23 mouse cellular contexts compared by ENCODE assay signal in the genomic region with DNA sequence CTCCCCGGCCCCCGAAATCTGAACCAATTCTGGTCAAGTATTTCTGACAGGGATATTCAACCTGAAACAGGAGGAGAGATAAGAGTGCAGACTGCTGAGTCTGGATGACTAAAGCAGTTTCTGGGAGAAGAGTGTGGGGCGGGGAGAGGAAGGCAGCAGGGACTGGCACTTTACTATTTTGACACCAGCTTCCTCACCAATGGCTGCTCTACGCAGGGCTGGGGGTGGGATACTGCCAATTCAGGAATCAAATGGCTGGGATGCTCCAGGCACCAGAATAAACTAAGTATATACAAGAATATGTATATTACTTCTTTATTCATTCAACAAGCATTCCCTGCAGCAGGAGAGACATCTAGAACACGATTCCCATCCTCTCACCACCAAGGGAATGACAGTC. TPM values are rescaled to one million over a fixed set of nuclear protein-coding genes. Genes with fewer than 3 reads are reported as not detected.
A peak's percentile ranks its signal among the peaks of the same experiment; 100 is the strongest.
DNase-seq lines count a peak whose midpoint lies in the region; ATAC-seq and TF ChIP-seq lines count a peak whose summit lies in the region.
"Had no signal": no experiment of that assay in that cellular context is flagged by ENCODE, and none has a peak within 500 bp of the region (broad histone marks: within the 10 kb centered on the region; RNA-seq: fewer than 3 reads in every experiment).

No protein-coding gene starts in this region.

- no peak for DNase-seq in hindbrain, embryonic 10.5 days (ENCODE audit: low spot score)
- no peak for DNase-seq in hindbrain, embryonic 11.5 days (ENCODE audit: low spot score)
- DNase-seq in right cerebral cortex, adult 18-20 months, result peak; percentile 51
- DNase-seq in right cerebral cortex, postnatal 4 days, result no peak
- no peak for DNase-seq in midbrain, postnatal 0 days (ENCODE audit: low spot score)
- no peak for DNase-seq in testis, postnatal 10 days (ENCODE audit: low spot score)
- DNase-seq in stomach, postnatal 0 days (ENCODE audit: low spot score), result no peak
- DNase-seq: adrenal gland, postnatal 36 days; cerebellum, adult 2 months; gastrocnemius, postnatal 10 days; heart, adult 18-20 months; heart, postnatal 4 days; lung, adult 2 months; retina, postnatal 1 day; thymus, postnatal 14 days had no signal

- TF ChIP-seq EP300 in stomach, postnatal 0 days (optimal IDR thresholded peaks at IDR 0.05), result no peak

- peaks cover 48% of the 10 kb centered on the region for H3K4me1 ChIP-seq in hindbrain, embryonic 10.5 days (replicated peaks)
- peaks cover 24% of the 10 kb centered on the region for H3K4me1 ChIP-seq in hindbrain, embryonic 11.5 days (replicated peaks; ENCODE audit: control insufficient read depth, insufficient read depth, low read length)
- peaks cover 31% of the 10 kb centered on the region for H3K4me1 ChIP-seq in forebrain, embryonic 16.5 days (replicated peaks; ENCODE audit: control insufficient read depth, insufficient read depth, low read length)
- peaks cover 22% of the 10 kb centered on the region for H3K4me1 ChIP-seq in midbrain, postnatal 0 days (ENCODE audit: insufficient read depth, low read length)
- H3K4me1 ChIP-seq in stomach, postnatal 0 days (replicated peaks; ENCODE audit: control insufficient read depth, insufficient read depth), result no peaks in the 10 kb centered on the region
- H3K4me1 ChIP-seq: liver, embryonic 12.5 days; stomach, embryonic 15.5 days had no signal

- no peak overlapping the region for H3K4me3 ChIP-seq in hindbrain, embryonic 10.5 days
- H3K4me3 ChIP-seq in hindbrain, embryonic 11.5 days (ENCODE audit: low read depth, low read length), result no peak overlapping the region
- H3K4me3 ChIP-seq in forebrain, embryonic 16.5 days (replicated peaks; ENCODE audit: low read length), result no peak overlapping the region
- H3K4me3 ChIP-seq in midbrain, postnatal 0 days (ENCODE audit: low read depth, low read length), result no peak overlapping the region
- no peak overlapping the region for H3K4me3 ChIP-seq in stomach, postnatal 0 days (ENCODE audit: low read depth, low read length)
- H3K4me3 ChIP-seq: heart, embryonic 15.5 days; kidney, embryonic 15.5 days; limb, embryonic 12.5 days; liver, embryonic 12.5 days; stomach, embryonic 15.5 days had no signal

- 89% methylated on average over 5 of the region's 5 CpGs for WGBS in hindbrain, embryonic 10.5 days
- WGBS in hindbrain, embryonic 11.5 days, result 88% methylated on average over 5 of the region's 5 CpGs
- WGBS in forebrain, embryonic 16.5 days, result 68% methylated on average over 5 of the region's 5 CpGs
- WGBS in midbrain, postnatal 0 days, result 80% methylated on average over 5 of the region's 5 CpGs
- WGBS in stomach, postnatal 0 days, result 91% methylated on average over 5 of the region's 5 CpGs

- peaks cover 44% of the 10 kb centered on the region for H3K36me3 ChIP-seq in hindbrain, embryonic 10.5 days
- no peaks in the 10 kb centered on the region for H3K36me3 ChIP-seq in hindbrain, embryonic 11.5 days (ENCODE audit: control insufficient read depth, insufficient read depth, low read length)
- H3K36me3 ChIP-seq in forebrain, embryonic 16.5 days (ENCODE audit: control insufficient read depth, insufficient read depth), result 0 out of 2 replicates have a peak, but pooled peaks cover 2% of the 10 kb centered on the region
- 0 out of 2 replicates have a peak, but pooled peaks cover under 1% of the 10 kb centered on the region for H3K36me3 ChIP-seq in midbrain, postnatal 0 days (ENCODE audit: insufficient read depth, low read length)
- H3K36me3 ChIP-seq in stomach, postnatal 0 days (ENCODE audit: control insufficient read depth, insufficient read depth, low read length), result no peaks in the 10 kb centered on the region; the same call in 1 of the 2 replicates
- H3K36me3 ChIP-seq: heart, embryonic 15.5 days; limb, embryonic 12.5 days; stomach, embryonic 15.5 days had no signal

- no peak overlapping the region for H3K4me2 ChIP-seq in hindbrain, embryonic 11.5 days (replicated peaks; ENCODE audit: low read depth, low read length)
- H3K4me2 ChIP-seq in forebrain, embryonic 16.5 days (ENCODE audit: low read length), result no peak overlapping the region
- no peak overlapping the region for H3K4me2 ChIP-seq in midbrain, postnatal 0 days (ENCODE audit: low read depth, low read length, poor library complexity, severe bottlenecking)
- H3K4me2 ChIP-seq in stomach, postnatal 0 days (replicated peaks; ENCODE audit: low read depth), result no peak overlapping the region
- H3K4me2 ChIP-seq: heart, embryonic 15.5 days; kidney, embryonic 15.5 days; liver, embryonic 12.5 days; stomach, embryonic 15.5 days had no signal

- ATAC-seq in hindbrain, embryonic 11.5 days (ENCODE audit: low FRiP score), result no peak
- no peak for ATAC-seq in forebrain, embryonic 16.5 days
- no peak for ATAC-seq in midbrain, postnatal 0 days (ENCODE audit: low FRiP score)
- no peak for ATAC-seq in stomach, postnatal 0 days (ENCODE audit: low FRiP score, low TSS enrichment)
- ATAC-seq: intestine, embryonic 16.5 days; liver, embryonic 12.5 days had no signal

- no peaks in the 10 kb centered on the region for H3K9me3 ChIP-seq in hindbrain, embryonic 10.5 days
- no peaks in the 10 kb centered on the region for H3K9me3 ChIP-seq in hindbrain, embryonic 11.5 days (ENCODE audit: control insufficient read depth, low read length)
- no peaks in the 10 kb centered on the region for H3K9me3 ChIP-seq in forebrain, embryonic 16.5 days (ENCODE audit: control insufficient read depth, low read length)
- H3K9me3 ChIP-seq in midbrain, postnatal 0 days (ENCODE audit: low read length), result no peaks in the 10 kb centered on the region
- H3K9me3 ChIP-seq in stomach, postnatal 0 days (ENCODE audit: control insufficient read depth, low read length), result no peaks in the 10 kb centered on the region
- H3K9me3 ChIP-seq: heart, embryonic 15.5 days; kidney, embryonic 15.5 days; limb, embryonic 12.5 days; liver, embryonic 12.5 days; stomach, embryonic 15.5 days had no signal

- no peak for TF ChIP-seq CTCF in midbrain, postnatal 0 days (IDR thresholded peaks at IDR 0.05)
- no peak for TF ChIP-seq CTCF in stomach, postnatal 0 days (IDR thresholded peaks at IDR 0.05; ENCODE audit: low read depth)

- no peak overlapping the region for H3K9ac ChIP-seq in hindbrain, embryonic 11.5 days (ENCODE audit: low read depth, low read length)
- no peak overlapping the region for H3K9ac ChIP-seq in forebrain, embryonic 16.5 days (replicated peaks; ENCODE audit: low read depth, low read length)
- no peak overlapping the region for H3K9ac ChIP-seq in midbrain, postnatal 0 days (replicated peaks; ENCODE audit: low read length, poor library complexity, severe bottlenecking)
- no peak overlapping the region for H3K9ac ChIP-seq in stomach, postnatal 0 days (ENCODE audit: low read length)
- H3K9ac ChIP-seq: heart, embryonic 15.5 days; kidney, embryonic 15.5 days; limb, embryonic 12.5 days; liver, embryonic 12.5 days; stomach, embryonic 15.5 days had no signal

- no peaks in the 10 kb centered on the region for H3K27me3 ChIP-seq in hindbrain, embryonic 10.5 days (ENCODE audit: insufficient read depth, poor library complexity, severe bottlenecking)
- no peaks in the 10 kb centered on the region for H3K27me3 ChIP-seq in hindbrain, embryonic 11.5 days (ENCODE audit: control insufficient read depth, insufficient read depth, low read length)
- no peaks in the 10 kb centered on the region for H3K27me3 ChIP-seq in forebrain, embryonic 16.5 days (replicated peaks; ENCODE audit: control insufficient read depth, insufficient read depth, low read length)
- no peaks in the 10 kb centered on the region for H3K27me3 ChIP-seq in midbrain, postnatal 0 days (ENCODE audit: insufficient read depth, low read length)
- H3K27me3 ChIP-seq in stomach, postnatal 0 days (ENCODE audit: control insufficient read depth, insufficient read depth, low read length), result no peaks in the 10 kb centered on the region
- H3K27me3 ChIP-seq: CH12.LX; heart, embryonic 15.5 days; kidney, embryonic 15.5 days; limb, embryonic 12.5 days; liver, embryonic 12.5 days; stomach, embryonic 15.5 days had no signal

- H3K27ac ChIP-seq in hindbrain, embryonic 10.5 days, result peak overlapping the region; percentile 91
- no peak overlapping the region for H3K27ac ChIP-seq in hindbrain, embryonic 11.5 days (ENCODE audit: low read depth, low read length)
- H3K27ac ChIP-seq in forebrain, embryonic 16.5 days (ENCODE audit: low read length), result peak overlapping the region; percentile 91; the same call in 1 of the 2 replicates
- peak overlapping the region; percentile 82; the same call in 1 of the 2 replicates for H3K27ac ChIP-seq in midbrain, postnatal 0 days (ENCODE audit: low read depth, low read length)
- H3K27ac ChIP-seq in stomach, postnatal 0 days (replicated peaks), result no peak overlapping the region
- H3K27ac ChIP-seq: heart, embryonic 15.5 days; kidney, embryonic 15.5 days; liver, embryonic 12.5 days; stomach, embryonic 15.5 days had no signal

RNA-seq across cellular contexts. Expression of gene Rars, which starts 29.3 kb away (rescaled TPM):
- polyA plus RNA-seq in hindbrain, embryonic 10.5 days (2016; fragmentation: Nextera tagmentation; extraction: Ambion mirVana), result 76.4 and 105 TPM in 2 replicates
- 106 and 116 TPM in 2 replicates for polyA plus RNA-seq in hindbrain, embryonic 11.5 days (2014; fragmentation: Nextera tagmentation; extraction: Ambion mirVana)
- 73.1 and 76.2 TPM in 2 replicates for polyA plus RNA-seq in forebrain, embryonic 16.5 days (2015; fragmentation: Nextera tagmentation; extraction: Ambion mirVana)
- 41.3 and 45.8 TPM in 2 replicates for total RNA-seq in midbrain, postnatal 0 days (2014; rRNA removed)
- 61.9 and 66.2 TPM in 2 replicates for polyA plus RNA-seq in midbrain, postnatal 0 days (2015; fragmentation: Nextera tagmentation; extraction: Ambion mirVana)
- 55.8 and 57.0 TPM in 2 replicates for polyA plus RNA-seq in stomach, postnatal 0 days (2015; fragmentation: Nextera tagmentation; extraction: Ambion mirVana)

Comparison
In these comparisons a context has a peak if more than half of its experiments do, and no peak if none do; other contexts are left out.
1. H3K27ac ChIP-seq: peak in hindbrain, embryonic 10.5 days (single experiment), forebrain, embryonic 16.5 days (single experiment) and midbrain, postnatal 0 days (single experiment); none in hindbrain, embryonic 11.5 days (single experiment) and stomach, postnatal 0 days (single experiment).